Mouse (Mus musculus) G1E (cell line): ENCODE data around the gene Olfr671.

ENCODE experiments used
- CTCF ChIP-seq: IDR thresholded peaks from 2 replicates; pipeline ENCODE4 v1.5.1; 2012; ENCODE audit warnings: low read depth, low read length, inconsistent platforms, mixed read lengths
- GATA1 ChIP-seq: IDR thresholded peaks from 2 replicates; pipeline ENCODE4 v1.6.1; 2012; ENCODE audit warnings: borderline replicate concordance, low read length, inconsistent platforms, mixed read lengths

GRCm38 (mm10) chr7:105028360-105028759 is 49.4 kb upstream of the Olfr671 start, which contains the start of gene Olfr675:
- TF ChIP-seq GATA1 = no peak
- TF ChIP-seq CTCF = no peak
